Mouse (Mus musculus) midbrain, embryonic 16.5 days (tissue): Measurements from ENCODE around the gene Twsg1. TPM values are rescaled to one million over a fixed set of nuclear protein-coding genes. Genes with fewer than 3 reads are reported as not detected.

Experiments used
- ATAC-seq: fragments of 200-750 bp; cut with Nextera tagmentation; 2 replicates; pipeline ENCODE4 v1.8.0; 2017; ENCODE audit warnings: moderate TSS enrichment
- H3K27ac ChIP-seq: fragments of 300-500 bp; sonication (generic); 2 replicates; pipeline ENCODE4 v1.5.1; 2014; ENCODE audit warnings: mild to moderate bottlenecking, low read length, mixed read lengths
- H3K27me3 ChIP-seq: fragments of 300-500 bp; sonication (generic); 2 replicates; pipeline ENCODE4 v1.6.1; 2014; ENCODE audit warnings: low read depth, low read length, mixed read lengths; ENCODE audit not compliant: control insufficient read depth, insufficient read depth
- H3K36me3 ChIP-seq: fragments of 300-500 bp; sonication (generic); 2 replicates; pipeline ENCODE4 v1.6.1; 2014; ENCODE audit warnings: mild to moderate bottlenecking, low read length, moderate library complexity, mixed read lengths; ENCODE audit not compliant: control insufficient read depth, insufficient read depth
- H3K4me1 ChIP-seq: fragments of 300-500 bp; sonication (generic); 2 replicates; pipeline ENCODE4 v1.6.1; 2014; ENCODE audit warnings: mild to moderate bottlenecking, low read length, mixed read lengths; ENCODE audit not compliant: control insufficient read depth, insufficient read depth
- H3K4me2 ChIP-seq: fragments of 300-500 bp; sonication (generic); 2 replicates; pipeline ENCODE4 v1.6.1; 2014; ENCODE audit warnings: mild to moderate bottlenecking, low read length, mixed read lengths
- H3K4me3 ChIP-seq: fragments of 300-500 bp; sonication (generic); 2 replicates; pipeline ENCODE4 v1.5.1; 2014; ENCODE audit warnings: low read depth, mild to moderate bottlenecking, low read length, moderate library complexity, mixed read lengths
- H3K9ac ChIP-seq: fragments of 300-500 bp; sonication (generic); 2 replicates; pipeline ENCODE4 v1.6.1; 2014; ENCODE audit warnings: low read depth, low read length, mixed read lengths
- H3K9me3 ChIP-seq: fragments of 300-500 bp; sonication (generic); replicated peaks from 2 replicates; pipeline ENCODE4 v1.6.1; 2014; ENCODE audit warnings: mild to moderate bottlenecking, low read length, mixed read lengths; ENCODE audit not compliant: control insufficient read depth, poor library complexity, severe bottlenecking
- WGBS: fragments of 180-500 bp; shearing (Covaris S2); extraction: QIAGEN DNeasy Blood & Tissue Kit; methylation state at CpG from one replicate; pipeline ENCODE4 v1.1.7; 2014; 5-methylcytosine and 5-hydroxymethylcytosine counted together
- polyA plus RNA-seq: library from polyadenylated mRNA; unstranded; fragments of >200 nt; fragmentation: Nextera tagmentation; extraction: Ambion mirVana; gene quantifications from 2 replicates; pipeline ENCODE4 v1.2.1, GENCODE M21; 2015

The Twsg1 gene
- polyA plus RNA-seq, 1 experiment from 2014 or later = 47.1 TPM

DNA sequence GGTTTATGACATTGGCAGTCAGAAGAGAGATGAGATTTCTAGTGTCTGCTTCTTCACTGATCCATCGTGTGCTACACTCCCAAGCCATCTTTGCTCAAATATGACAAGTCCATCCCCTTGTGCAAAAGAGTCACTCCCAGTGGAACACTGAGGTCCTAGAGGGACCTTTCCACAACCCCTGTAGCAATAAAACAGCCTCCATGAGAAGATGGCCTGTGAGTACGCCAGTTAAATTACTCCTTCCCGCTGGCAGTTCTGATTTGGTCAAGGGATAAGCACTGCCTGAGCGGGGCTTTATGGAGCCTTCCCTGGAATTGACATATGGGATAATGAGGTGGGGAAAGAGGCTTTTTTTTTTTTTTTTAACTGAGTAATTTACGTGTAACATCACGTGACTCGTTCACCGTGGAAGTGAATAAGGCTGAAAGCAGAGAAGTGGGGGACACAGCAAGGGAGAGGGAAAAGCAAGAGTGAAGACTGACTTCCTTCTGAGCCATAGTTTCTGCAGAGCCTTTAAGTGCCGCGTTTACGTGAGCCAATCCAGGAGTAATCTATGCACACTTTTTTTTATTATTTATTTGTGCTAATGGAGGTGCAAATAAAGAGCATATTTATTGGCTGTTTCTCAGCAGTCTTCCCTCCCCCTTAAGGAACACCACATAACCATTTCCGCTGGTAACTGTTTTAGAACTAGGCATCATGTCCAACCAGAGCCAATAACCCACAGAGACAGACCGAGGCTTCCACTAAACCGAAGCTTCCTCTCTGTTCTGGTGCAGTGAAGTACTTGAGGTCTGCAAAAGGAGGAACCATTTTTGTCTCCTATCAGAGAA lies 65.1 kb downstream of the Twsg1 start, which contains the start of gene Ralbp1:
Ralbp1 (minus strand) TSS at position 102 of the 833 bp plus-strand sequence.
- Histone ChIP-seq H3K4me3 (peak within 1 kb of the TSS; percentile 96), H3K36me3 (no peaks in the 10 kb centered on the region), H3K27me3 (no peaks in the 10 kb centered on the region), H3K27ac (peak within 1 kb of the TSS; percentile 94), H3K4me2 (peak within 1 kb of the TSS; percentile 92), H3K4me1 (peaks cover 28% of the 10 kb centered on the region), H3K9ac (peak within 1 kb of the TSS; percentile 93), H3K9me3 (no peaks in the 10 kb centered on the region)
- no peak; the same call in 1 of the 2 replicates for ATAC-seq
- 10% methylated on average over 14 of the region's 14 CpGs for WGBS

DNA sequence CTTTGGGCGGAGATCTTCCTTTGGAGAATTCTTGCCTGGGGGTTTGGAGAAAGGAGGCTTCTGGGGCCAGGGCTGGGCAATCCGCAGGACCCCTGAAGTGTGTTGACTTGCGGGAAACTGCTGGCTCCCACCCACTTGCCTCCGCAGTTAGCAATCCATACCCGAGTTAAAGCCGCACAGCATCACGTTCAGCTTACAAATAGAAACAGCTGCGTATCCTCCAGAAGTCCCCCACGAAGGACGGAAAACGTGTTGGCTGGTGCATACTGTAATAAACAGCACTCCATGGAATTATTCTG lies 65.7 kb downstream of the Twsg1 start:
- Histone ChIP-seq H3K9me3 (no peaks in the 10 kb centered on the region), H3K36me3 (no peaks in the 10 kb centered on the region), H3K4me3 (peak overlapping the region; percentile 96), H3K9ac (peak overlapping the region; percentile 79), H3K27ac (peak overlapping the region; percentile 94), H3K27me3 (no peaks in the 10 kb centered on the region), H3K4me2 (peak overlapping the region; percentile 92), H3K4me1 (peaks cover 28% of the 10 kb centered on the region)
- under 1% methylated on average over 11 of the region's 11 CpGs for WGBS
- ATAC-seq = no peak

DNA sequence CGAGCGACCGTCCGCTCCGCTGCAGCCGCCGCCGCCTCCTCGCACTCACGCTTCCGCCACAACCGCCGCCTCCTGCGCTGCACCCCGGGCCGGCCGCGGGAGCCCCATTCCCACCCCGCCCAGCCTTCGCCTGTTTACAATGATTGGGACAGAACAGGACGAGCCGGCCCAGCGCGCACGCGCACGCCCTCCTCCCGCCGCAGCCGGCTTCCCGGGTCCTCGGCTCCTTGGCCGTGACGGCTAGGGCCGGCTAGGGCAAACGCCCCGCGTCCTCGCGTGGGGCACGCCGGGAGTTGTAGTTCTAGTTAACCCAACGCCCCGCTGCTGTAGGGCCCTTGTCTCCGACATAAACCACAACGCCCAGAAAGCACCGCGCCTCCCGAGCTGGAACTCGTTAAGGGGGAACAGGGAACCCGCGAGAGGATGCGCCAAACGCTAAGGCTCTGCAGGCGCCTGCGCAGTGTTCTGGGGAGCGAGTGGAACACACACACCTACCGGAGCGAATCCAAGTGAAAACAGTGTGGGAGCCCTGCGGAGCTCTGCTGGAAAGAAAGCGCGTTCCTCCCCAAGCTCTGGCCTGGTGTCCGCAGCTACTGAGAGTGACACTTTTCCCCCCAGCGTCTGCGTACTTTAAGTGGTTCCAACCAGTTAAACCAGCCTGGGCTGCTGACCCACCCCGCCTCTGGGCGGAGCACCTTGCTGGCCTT lies 66.2 kb downstream of the Twsg1 start:
- H3K36me3 ChIP-seq = no peaks in the 10 kb centered on the region
- peak overlapping the region; percentile 93 for H3K9ac ChIP-seq
- H3K4me1 ChIP-seq = peaks cover 28% of the 10 kb centered on the region
- H3K4me2 ChIP-seq = peak overlapping the region; percentile 92
- peak; percentile 99 for ATAC-seq
- no peaks in the 10 kb centered on the region for H3K9me3 ChIP-seq
- no peaks in the 10 kb centered on the region for H3K27me3 ChIP-seq
- peak overlapping the region; percentile 96 for H3K4me3 ChIP-seq
- under 1% methylated on average over 53 of the region's 67 CpGs for WGBS
- H3K27ac ChIP-seq = peak overlapping the region; percentile 94

DNA sequence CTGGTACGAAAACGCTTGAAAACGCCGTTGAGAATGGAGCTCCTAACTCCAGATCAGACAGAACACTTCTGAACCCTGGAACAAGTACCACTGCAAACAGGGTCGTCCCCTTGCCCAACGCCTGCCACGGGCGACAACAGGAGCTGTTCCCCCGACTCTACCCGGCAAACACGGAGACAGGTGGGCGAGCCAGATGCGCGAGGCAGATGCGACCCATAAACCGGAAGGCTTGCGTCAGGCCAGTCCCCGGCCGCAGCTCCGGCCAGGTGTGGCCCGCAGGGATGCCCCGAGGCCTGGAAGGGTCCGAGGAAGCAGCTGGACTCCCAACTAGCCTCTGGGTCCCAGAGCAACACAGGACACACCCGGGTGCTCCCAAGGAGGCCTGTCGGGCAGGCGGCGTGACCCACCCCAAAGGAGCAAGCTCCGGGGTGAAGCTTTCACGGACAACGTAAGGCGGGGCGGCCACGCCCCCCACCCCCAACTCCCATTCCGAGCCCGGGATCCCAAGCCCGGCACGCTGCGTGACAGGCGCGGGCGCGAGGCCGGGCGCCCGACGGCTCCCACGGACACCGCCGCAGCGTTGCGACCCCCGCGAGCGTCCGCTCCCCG lies 66.9 kb downstream of the Twsg1 start:
- no peaks in the 10 kb centered on the region for H3K36me3 ChIP-seq
- H3K9me3 ChIP-seq = no peaks in the 10 kb centered on the region
- peak overlapping the region; percentile 92 for H3K27ac ChIP-seq
- H3K4me2 ChIP-seq = peak overlapping the region; percentile 92
- peak overlapping the region; percentile 93 for H3K9ac ChIP-seq
- H3K4me1 ChIP-seq = peaks cover 28% of the 10 kb centered on the region
- H3K27me3 ChIP-seq = no peaks in the 10 kb centered on the region
- under 1% methylated on average over 50 of the region's 56 CpGs for WGBS
- peak; percentile 37 for ATAC-seq
- H3K4me3 ChIP-seq = peak overlapping the region; percentile 96

DNA sequence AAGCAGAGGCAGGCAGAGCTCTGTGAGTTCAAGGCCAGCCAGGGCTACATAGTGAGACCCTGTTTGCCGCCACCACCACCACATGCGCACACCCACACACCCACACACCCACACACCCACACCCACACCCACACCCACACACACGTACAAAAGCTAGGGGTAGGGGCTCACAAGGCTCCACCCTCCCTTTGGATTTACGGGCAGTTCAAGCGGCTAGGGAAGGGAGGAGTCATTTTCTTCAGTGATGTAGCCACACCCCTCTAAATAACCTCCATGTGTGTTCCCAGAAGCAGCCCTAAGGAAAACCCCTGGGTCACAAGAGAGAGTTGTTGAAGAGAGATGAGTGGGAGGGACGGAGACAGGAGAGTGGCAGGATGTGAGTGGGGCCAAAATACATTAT lies 74.0 kb downstream of the Twsg1 start:
- no peaks in the 10 kb centered on the region for H3K9me3 ChIP-seq
- no peaks in the 10 kb centered on the region for H3K27me3 ChIP-seq

DNA sequence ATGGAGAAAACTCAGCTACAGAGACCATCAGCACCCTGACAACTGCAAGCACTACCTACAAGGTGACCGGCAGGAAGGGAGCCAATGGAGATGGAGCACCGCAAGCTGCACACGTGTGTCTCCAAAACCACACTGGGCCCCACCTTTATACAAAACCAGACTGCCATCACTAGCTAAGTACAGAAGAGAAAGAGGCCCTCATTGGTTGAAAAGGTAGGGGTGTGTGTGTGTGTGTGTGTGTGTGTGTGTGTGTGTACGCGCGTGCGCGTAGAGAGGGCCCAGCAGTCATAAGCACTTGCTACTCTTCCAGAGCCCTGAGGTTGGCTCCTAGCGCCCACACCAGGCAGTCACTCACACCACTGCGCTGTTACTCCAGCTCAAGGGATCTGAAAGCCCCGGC lies 77.2 kb downstream of the Twsg1 start:
- Histone ChIP-seq H3K4me1 (peaks cover 8% of the 10 kb centered on the region; the same call in 1 of the 2 replicates), H3K9me3 (no peaks in the 10 kb centered on the region), H3K4me3 (no peak overlapping the region), H3K27me3 (no peaks in the 10 kb centered on the region), H3K27ac (no peak overlapping the region), H3K4me2 (no peak overlapping the region), H3K36me3 (no peaks in the 10 kb centered on the region), H3K9ac (no peak overlapping the region)
- ATAC-seq = no peak
- 96% methylated on average over 11 of the region's 11 CpGs for WGBS

More for the DNA sequence above, 74.0 kb downstream of the Twsg1 start:
- Histone ChIP-seq H3K9ac (no peak overlapping the region), H3K27ac (no peak overlapping the region), H3K4me1 (peaks cover 5% of the 10 kb centered on the region; the same call in 1 of the 2 replicates), H3K4me3 (no peak overlapping the region), H3K36me3 (no peaks in the 10 kb centered on the region), H3K4me2 (no peak overlapping the region)
- no peak for ATAC-seq
- 85% methylated on average over 6 of the region's 6 CpGs for WGBS

DNA sequence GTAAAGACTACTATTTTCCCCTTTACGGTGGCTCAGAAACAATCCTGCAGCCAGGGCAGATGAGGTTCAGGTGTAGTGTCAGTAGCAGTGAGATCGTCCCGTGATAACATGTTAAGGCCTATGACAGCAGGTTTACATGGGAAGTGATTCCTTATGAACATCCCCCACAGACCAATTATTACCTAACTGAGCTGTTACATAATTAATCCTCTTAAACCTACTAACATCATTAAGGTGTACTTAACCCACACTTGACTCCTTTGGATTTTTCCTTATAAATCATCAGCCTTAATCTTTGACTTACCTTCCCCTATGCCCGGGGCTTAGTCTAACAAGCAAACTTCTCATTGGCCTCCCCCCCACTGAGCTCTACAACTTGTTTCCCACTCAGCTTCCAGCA lies 77.9 kb downstream of the Twsg1 start:
- Histone ChIP-seq H3K36me3 (no peaks in the 10 kb centered on the region), H3K27me3 (no peaks in the 10 kb centered on the region), H3K4me1 (peaks cover 8% of the 10 kb centered on the region; the same call in 1 of the 2 replicates), H3K27ac (no peak overlapping the region), H3K4me3 (no peak overlapping the region), H3K9ac (no peak overlapping the region), H3K4me2 (no peak overlapping the region), H3K9me3 (no peaks in the 10 kb centered on the region)
- ATAC-seq = no peak
- WGBS = 71% methylated on average over 4 of the region's 4 CpGs

DNA sequence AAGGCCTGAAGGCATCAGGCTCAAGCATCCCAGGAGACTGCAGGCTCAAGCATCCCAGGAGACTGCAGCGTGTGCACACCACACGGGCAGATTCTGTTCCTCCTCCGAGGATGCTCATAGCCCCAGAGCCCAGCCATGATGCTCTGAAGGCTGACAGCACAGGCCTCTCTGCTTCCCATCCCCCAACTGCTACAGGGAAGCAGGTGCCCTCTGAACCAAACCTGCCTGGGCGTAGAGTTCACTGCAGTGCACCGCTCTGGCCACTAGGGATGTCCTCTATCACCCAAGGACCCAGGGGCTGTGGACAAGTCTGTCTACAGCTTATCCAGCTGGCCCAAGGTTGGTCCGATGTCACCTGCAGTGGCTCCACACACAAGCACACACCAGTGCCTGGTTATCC lies 78.4 kb downstream of the Twsg1 start:
- no peaks in the 10 kb centered on the region for H3K27me3 ChIP-seq
- H3K27ac ChIP-seq = no peak overlapping the region
- H3K4me3 ChIP-seq = no peak overlapping the region
- no peak overlapping the region for H3K9ac ChIP-seq
- H3K9me3 ChIP-seq = no peaks in the 10 kb centered on the region
- H3K4me2 ChIP-seq = no peak overlapping the region
- ATAC-seq = no peak
- H3K4me1 ChIP-seq = peaks cover 8% of the 10 kb centered on the region; the same call in 1 of the 2 replicates
- H3K36me3 ChIP-seq = no peaks in the 10 kb centered on the region
- 37% methylated on average over 6 of the region's 6 CpGs for WGBS
